Mouse (Mus musculus) layer of hippocampus, postnatal 25 days (tissue): ENCODE data around the gene Esp16. TPM values are rescaled to one million over a fixed set of nuclear protein-coding genes. Genes with fewer than 3 reads are reported as not detected.
"Not testable (repeated sequence)": the region's sequence is repeated elsewhere in the genome, so short reads cannot be mapped to it uniquely, and the experiment has no call there.

ENCODE experiments used
- DNase-seq, 2 experiments: peaks; one replicate each; pipeline ENCODE4 v3.0.0; 2022; ENCODE audit warnings: mixed read lengths in 2 of 2, low spot score in 1 of 2; ENCODE audit errors: extremely low spot score in 1 of 2
- total RNA-seq, 2 experiments: library from RNA; stranded (reverse); gene quantifications; 2 replicates each; pipeline ENCODE4 v1.2.3; 2021

The Esp16 gene
- not detected for total RNA-seq

- DNase-seq: not testable (repeated sequence)
Measured at GRCm38 (mm10) chr17:39535842-39536241, at the start of gene Esp16. Gene Esp16, plus strand, starts transcription at chr17:39536142.

- DNase-seq: not testable (repeated sequence)
Measured at GRCm38 (mm10) chr17:39498043-39498442, 37.9 kb upstream of the Esp16 start.

Other genes starting within 250 kb of the Esp16 start
- gene Esp18, start 129.8 kb upstream of the Esp16 start, total RNA-seq: not detected
- not detected for gene Esp15, start 104.8 kb downstream of the Esp16 start, total RNA-seq